Mouse (Mus musculus) embryonic fibroblast, embryonic 13.5 days (primary cell): ENCODE data around the gene Gbgt1. TPM values are rescaled to one million over a fixed set of nuclear protein-coding genes. Genes with fewer than 3 reads are reported as not detected.
"Not testable (repeated sequence)": the region's sequence is repeated elsewhere in the genome, so short reads cannot be mapped to it uniquely, and the experiment has no call there.

Experiments used
- H3K27ac ChIP-seq: 2 replicates; pipeline ENCODE4 v1.5.1; 2012; ENCODE audit warnings: low read length, control low read depth, inconsistent platforms; ENCODE audit not compliant: insufficient read depth
- H3K4me1 ChIP-seq: 2 replicates; pipeline ENCODE4 v1.6.1; 2011; ENCODE audit warnings: low read length; ENCODE audit not compliant: control insufficient read depth, insufficient read depth
- H3K4me3 ChIP-seq: 2 replicates; pipeline ENCODE4 v1.5.1; 2011; ENCODE audit warnings: mild to moderate bottlenecking, control low read depth, low read length; ENCODE audit not compliant: insufficient read depth
- CTCF ChIP-seq: IDR thresholded peaks from 2 replicates; pipeline ENCODE4 v1.5.1; 2011; ENCODE audit warnings: mild to moderate bottlenecking, control low read depth, low read length, moderate library complexity, borderline replicate concordance; ENCODE audit not compliant: insufficient read depth
- POLR2A ChIP-seq: IDR thresholded peaks from 2 replicates; pipeline ENCODE4 v1.6.1; 2011; ENCODE audit warnings: low read depth, mild to moderate bottlenecking, control low read depth, low read length, moderate library complexity
- polyA plus RNA-seq: library from polyadenylated mRNA; stranded (reverse); fragments of >200 nt; gene quantifications from 2 replicates; pipeline ENCODE4 v1.2.4, GENCODE M21; 2011; ENCODE audit warnings: low read depth; ENCODE audit not compliant: missing spikeins, insufficient read length

Gene Gbgt1
- polyA plus RNA-seq, 1 experiment: not detected

- TF ChIP-seq POLR2A (no peak), CTCF (no peak)
- Histone ChIP-seq H3K27ac (no peak overlapping the region), H3K4me3 (peak overlapping the region; percentile 76), H3K4me1 (no peaks in the 10 kb centered on the region)
Observed at GRCm38 (mm10) chr2:28468486-28469225, 28.0 kb upstream of the Gbgt1 start.

- no peak overlapping the region for H3K4me3 ChIP-seq
- TF ChIP-seq POLR2A: no peak
- no peak for TF ChIP-seq CTCF
- H3K4me1 ChIP-seq: no peaks in the 10 kb centered on the region
- H3K27ac ChIP-seq: no peak overlapping the region
Observed at GRCm38 (mm10) chr2:28469461-28469860, 27.2 kb upstream of the Gbgt1 start.

- no peak overlapping the region for H3K4me3 ChIP-seq
- TF ChIP-seq POLR2A (no peak), CTCF (no peak)
- no peaks in the 10 kb centered on the region for H3K4me1 ChIP-seq
- no peak overlapping the region for H3K27ac ChIP-seq
Observed at GRCm38 (mm10) chr2:28470591-28470990, 26.1 kb upstream of the Gbgt1 start.

GRCm38 (mm10) chr2:28472011-28472410 is 24.7 kb upstream of the Gbgt1 start:
- H3K27ac ChIP-seq, H3K4me1 ChIP-seq, H3K4me3 ChIP-seq: not testable (repeated sequence)

GRCm38 (mm10) chr2:28477993-28478392 is 18.7 kb upstream of the Gbgt1 start:
- not testable (repeated sequence) for H3K27ac ChIP-seq, H3K4me1 ChIP-seq, H3K4me3 ChIP-seq

- H3K4me3 ChIP-seq: no peak overlapping the region
- no peaks in the 10 kb centered on the region for H3K4me1 ChIP-seq
- no peak overlapping the region for H3K27ac ChIP-seq
- TF ChIP-seq CTCF (no peak), POLR2A (no peak)
Observed at GRCm38 (mm10) chr2:28479208-28480204, 17.2 kb upstream of the Gbgt1 start.

GRCm38 (mm10) chr2:28483861-28484260 is 12.8 kb upstream of the Gbgt1 start:
- no peak overlapping the region for H3K4me3 ChIP-seq
- no peak for TF ChIP-seq POLR2A
- no peak for TF ChIP-seq CTCF

GRCm38 (mm10) chr2:28494521-28494920 is 2.2 kb upstream of the Gbgt1 start:
- Histone ChIP-seq H3K4me1 (no peaks in the 10 kb centered on the region), H3K4me3 (no peak overlapping the region), H3K27ac (no peak overlapping the region)
- TF ChIP-seq CTCF (no peak), POLR2A (no peak)

More at GRCm38 (mm10) chr2:28483861-28484260, 12.8 kb upstream of the Gbgt1 start:
- no peaks in the 10 kb centered on the region for H3K4me1 ChIP-seq
- no peak overlapping the region for H3K27ac ChIP-seq

- Histone ChIP-seq H3K27ac (no peak overlapping the region), H3K4me3 (no peak overlapping the region), H3K4me1 (no peaks in the 10 kb centered on the region)
- TF ChIP-seq POLR2A (no peak), CTCF (no peak)
Observed at GRCm38 (mm10) chr2:28495207-28495756, 1.4 kb upstream of the Gbgt1 start.
